Mouse (Mus musculus) kidney, postnatal 10 days (tissue): ENCODE measurements around the gene Cnpy1.

Experiments
- DNase-seq: peaks from one replicate; pipeline ENCODE4 v3.0.0; 2021; ENCODE audit warnings: mixed read lengths

The Cnpy1 gene

DNA sequence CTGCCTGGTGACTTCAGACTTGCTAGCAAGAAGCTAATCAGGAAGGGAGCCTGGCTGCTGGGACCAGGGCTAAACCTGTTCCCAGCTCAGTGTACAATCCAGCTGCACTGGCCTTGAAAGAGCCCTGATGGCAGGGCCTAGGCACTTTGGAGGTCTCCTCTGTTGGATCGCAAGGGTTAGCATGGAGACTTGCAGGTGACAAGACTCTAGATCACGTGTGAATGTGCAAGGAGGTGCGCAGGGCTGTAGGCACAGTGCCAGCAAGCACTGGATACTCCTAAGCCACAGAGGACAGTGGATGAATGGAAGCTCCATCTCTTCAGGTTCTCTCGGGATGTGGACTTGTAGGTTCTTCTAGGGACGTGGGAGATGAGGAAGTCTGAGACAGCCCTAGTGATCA lies 6.7 kb downstream of the Cnpy1 start:
- no peak for DNase-seq

DNA sequence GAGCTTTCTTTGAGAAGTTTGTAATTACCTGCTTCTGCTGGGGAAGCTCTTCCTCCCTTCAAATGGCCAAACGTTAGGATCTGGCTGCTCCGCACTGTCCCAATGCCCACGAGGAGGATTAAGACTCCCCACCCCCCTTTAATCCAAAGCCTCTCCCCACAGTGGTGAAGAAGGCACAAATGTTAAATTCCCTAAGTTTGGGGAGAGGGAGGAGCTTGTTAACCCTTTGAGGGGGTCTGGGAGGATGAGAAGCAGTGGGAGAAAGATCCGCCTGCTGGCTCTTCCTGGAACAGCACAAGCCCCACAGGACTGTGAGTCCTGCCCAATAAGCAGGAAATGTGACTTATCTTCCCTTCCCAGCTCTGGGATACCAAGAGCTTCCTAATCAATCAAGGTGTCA lies 7.5 kb downstream of the Cnpy1 start:
- no peak for DNase-seq

DNA sequence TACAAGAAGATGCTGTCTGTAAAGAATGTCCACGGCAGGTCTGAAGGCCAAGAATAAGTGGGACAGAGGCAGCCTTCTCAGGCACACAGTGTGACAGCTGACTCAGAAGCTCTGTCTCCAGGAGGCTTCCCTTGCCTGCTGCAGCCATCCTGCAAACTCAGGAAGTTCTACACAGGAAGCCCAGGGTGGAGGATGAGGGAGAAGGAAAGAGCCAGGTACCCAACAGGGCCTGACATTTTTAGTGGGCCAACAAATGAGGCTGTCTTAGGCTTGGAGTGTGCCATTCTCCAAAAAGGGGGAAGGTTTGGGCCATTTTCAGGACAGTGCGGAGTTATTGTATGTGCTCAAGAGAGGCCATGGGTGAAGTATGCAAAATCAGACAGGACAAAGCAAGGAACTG lies 7.9 kb downstream of the Cnpy1 start:
- DNase-seq = no peak

DNA sequence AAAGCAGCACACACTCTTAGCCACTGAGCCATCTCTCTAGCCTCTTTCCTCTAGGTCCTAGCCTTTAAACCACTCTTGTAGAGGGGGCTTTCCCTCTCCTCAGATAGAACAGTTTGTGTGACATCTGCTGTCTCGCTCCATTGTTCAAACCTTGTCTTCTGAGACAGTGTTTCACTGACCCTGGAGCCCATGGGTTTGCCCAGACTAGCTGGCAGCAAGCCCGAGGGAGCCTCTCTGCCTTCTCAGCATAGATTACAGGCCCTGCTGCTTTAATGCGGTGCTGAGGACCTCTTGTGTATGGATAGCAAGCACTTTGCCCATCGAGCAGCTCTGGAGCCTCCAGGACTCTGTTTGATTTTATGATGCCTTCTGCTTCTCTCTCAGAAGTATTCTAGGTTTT lies 8.6 kb downstream of the Cnpy1 start:
- DNase-seq = peak; percentile 34

DNA sequence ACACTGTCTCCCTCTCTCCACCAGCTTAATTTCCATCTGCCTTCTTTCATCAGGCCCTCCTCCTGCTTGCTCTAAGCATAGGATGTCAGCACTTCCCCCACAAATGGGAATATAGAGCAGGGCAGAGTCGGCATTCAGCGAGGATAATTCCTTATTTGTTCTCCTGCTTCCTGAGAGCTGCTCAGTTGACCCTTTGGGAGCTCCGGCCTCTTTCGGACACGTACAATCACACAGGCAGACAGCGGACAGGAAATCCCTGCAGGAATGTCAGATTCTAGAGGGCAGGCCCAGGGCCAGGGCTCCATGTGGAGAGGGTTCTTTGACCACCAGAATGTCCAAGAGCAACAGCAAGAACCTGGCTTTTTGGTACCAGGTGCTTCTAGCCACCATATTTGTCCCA lies 9.5 kb downstream of the Cnpy1 start:
- peak; percentile 35 for DNase-seq

DNA sequence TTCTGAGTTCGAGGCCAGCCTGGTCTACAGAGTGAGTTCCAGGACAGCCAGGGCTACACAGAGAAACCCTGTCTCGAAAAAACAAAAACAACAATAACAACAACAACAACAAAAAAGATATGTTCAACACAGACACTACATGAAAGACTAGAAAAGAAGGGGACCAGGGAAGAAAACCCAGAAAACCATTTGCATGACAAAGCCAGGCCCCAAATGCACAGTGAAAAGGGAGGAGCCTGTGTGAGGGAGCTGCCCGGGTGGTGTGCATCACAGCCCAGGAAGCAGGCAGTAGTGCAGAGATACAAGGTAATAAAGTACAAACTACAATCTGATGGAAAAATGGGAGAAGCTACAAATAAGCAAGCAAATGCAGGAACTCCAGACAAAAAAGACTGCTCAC lies 13.5 kb downstream of the Cnpy1 start:
- DNase-seq = no peak

DNA sequence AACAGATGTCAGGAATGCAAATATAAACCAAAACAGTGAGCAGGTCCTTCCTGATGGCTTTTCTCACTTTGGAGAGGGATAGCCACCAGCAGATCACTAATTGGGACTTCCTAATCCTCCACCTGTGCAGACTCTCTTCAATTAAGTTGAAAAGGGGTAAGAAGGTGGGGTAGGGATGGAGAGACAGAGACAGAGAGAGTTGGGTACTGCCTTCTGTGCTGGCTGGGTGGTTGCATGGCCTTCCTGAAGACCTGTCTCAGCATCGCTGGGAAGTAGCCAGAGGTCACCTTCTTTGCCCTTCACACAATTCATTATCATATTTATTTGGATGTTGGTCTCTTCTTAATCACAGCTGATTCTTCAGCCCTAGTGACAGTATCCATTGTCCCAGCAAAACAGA lies 26.0 kb downstream of the Cnpy1 start:
- DNase-seq = no peak

DNA sequence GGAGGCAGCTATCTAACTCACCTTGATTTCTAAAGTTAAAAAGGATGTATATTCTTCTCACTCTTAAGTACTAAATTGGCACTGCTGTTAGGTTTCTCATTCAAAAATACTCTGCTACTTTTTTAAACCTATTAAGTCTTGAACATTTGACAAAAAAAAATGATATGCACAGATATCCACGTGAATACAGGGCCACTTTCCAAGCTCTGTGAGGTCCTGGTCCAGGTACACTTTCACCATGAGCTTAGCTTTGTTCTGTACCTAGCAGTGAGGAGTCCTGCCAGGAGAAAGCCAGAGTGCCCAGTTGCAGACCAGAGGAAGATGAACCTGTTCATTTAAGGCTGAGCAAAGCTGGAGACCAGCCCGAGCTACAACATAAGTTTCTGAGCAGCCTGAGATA lies 32.2 kb downstream of the Cnpy1 start:
- no peak for DNase-seq

DNA sequence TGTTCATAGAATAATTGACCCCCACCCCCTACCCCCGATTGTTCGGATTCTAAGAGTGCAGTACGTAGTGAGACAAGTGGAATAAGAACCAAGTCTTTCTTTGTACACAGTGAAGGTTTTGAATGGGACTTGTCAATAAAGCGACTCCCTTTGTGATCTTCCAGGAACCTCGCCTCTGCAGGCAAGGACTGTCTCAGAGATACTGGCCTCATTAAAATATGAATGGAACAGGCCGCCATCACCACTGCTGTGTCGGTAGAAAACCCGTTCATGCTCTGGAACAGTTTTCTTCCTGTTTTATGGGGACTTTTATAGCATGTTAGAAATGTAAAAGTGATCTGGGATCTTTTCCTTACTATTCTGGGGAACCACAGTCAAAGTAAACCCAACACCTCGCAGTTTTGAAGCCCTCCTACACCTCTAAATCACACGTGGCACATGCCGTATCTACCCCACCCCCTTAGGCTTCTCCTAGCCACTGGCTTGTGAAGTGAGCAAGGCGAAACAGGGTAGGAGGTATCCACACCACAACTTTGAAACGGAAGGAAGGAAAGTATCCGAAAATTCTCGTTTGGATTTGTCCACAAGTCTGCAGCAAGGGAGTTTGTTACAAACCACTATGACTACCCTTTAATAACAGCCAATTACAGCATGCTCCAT lies 33.8 kb downstream of the Cnpy1 start:
- DNase-seq = no peak

DNA sequence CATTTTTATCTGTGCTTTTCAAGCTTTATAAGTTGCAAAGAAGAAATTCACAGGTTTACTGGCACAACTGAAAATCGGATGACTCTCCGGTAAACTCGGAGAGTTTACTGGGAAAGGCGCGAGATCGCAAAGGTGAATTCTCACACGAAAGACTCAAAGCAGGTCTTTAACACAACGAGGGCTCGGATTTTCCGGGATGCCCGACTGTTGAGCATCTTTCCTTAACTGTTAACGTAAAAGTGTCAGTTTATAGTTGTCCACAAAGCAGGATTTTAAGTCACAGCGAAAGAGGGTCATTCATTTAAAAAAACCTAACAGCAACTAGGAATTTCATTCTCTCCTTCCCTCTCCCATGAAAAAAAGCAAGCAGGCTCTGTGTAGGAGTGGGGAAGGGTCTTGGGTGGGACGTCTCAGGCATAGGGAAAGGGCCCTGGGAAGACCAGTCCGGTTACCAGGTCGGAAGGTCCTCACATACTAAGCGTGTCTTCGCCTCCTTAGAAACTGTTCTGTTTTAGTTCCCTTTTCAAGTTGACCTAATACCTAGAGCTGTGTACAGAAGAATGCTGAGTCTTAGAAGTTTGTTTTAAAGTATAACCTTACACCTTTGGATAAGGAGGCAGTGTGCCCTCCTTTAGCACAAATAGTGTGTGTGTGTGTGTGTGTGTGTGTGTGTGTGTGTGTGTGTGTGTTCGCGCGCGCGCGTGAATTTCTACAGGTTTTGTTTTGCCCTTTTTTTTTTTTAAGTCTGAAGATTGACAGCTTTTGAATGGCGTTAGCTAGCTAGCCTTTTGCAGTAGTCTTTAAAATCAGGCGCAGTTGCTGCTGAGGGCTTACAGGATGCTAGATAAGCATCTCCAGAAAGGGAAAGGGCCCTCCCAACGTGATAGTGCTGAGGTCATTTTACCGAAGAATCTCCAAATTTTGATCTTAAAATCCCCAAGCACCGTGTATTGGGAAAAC lies 34.7 kb downstream of the Cnpy1 start:
- DNase-seq = no peak

DNA sequence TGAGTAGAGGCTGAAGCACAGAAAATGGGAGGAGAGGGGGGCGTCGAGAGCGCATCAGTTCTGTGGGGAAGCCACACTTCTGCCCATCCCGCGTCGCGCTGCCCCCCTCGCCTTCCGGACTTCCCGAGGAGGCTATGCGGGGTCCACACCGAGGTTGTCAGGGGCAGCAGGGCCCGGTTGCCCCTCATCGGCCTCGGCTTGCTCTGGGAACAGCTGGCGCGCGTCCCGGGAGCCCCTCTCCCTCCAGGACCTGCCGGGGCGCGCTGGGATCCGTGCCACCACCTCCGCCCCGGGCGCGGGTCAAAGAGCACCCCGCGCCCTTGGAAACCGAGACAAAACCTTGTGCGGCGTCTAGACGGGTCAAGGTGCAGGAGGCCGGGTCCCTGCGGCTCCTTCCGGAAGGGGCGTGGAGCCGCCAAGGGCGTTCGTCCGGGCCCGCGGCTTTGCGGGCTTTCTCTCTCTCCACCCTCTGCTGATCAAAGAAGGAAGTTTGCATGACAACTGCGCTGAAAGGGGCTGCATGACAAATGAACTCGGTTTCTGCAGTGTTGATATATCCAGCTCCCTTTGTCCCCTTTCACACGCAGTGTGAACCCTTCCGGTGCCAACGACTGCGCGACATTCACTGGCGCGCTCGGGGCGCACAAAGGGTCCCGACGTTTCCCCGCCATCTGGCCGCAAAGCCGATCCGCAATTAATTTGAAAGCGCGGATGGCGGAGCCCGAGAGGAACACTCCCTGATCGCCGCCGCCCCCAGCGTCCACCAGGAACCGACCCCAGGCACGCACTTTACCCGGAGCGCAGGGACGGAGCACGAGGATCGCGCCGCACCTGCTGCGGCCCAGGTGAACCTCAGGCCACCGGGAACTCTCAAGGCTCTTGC lies 35.8 kb downstream of the Cnpy1 start:
- peak; percentile 12 for DNase-seq

DNA sequence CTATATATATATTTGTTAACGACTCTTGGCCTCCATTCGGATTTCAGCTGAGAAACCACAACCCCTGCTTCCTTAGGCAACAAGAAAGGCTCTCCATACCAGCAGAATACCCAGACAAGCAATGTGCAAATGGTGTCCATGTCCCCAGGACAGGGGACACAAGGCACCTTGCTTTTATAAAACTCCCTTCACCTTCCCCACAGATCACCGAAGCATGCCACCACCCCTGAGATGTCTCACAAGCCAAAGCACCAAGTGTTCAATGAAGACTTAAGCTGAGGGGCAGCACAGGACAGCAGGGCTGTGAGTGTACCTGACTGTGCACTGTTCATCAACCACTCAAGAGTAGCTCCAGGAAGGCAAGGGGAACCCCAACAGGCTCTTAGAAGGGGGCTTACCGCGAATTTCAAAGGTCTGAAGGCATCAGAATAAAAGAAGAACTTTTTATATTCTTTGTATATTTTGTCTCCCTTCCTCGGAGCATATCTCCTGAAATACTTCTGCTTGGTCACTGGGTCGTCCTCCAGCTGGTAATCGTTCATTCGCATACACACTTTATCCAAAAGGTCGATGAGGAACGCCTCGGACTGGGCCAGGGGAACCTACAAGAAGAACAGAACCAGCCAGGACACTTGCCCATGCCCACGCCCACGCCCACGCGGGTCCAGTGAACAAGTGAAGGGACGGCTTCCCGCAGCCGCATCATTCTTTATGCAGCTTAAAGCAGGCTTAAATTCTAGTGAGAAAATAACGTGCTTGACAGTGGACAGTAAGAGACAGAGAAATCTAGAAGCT lies 36.7 kb downstream of the Cnpy1 start:
- DNase-seq = no peak

DNA sequence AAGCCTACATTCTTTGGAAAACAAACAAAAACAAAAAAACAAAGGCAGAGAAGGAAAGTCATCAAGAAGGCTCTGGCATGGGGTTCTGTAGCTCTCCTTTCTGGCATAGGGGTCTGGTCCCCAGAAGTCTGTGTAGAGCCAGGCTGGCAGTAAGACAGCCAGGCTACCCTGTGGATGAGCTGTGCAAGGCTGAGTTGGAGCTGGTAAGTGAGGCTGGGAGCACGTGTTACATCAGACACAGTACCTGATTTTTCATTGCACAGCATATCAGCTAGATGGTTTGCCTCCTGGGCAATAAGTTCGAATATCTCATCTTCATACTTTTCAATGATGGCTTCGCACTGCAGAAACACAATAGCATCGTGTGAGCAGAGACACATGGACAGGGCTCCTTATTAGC lies 38.6 kb downstream of the Cnpy1 start:
- no peak for DNase-seq

DNA sequence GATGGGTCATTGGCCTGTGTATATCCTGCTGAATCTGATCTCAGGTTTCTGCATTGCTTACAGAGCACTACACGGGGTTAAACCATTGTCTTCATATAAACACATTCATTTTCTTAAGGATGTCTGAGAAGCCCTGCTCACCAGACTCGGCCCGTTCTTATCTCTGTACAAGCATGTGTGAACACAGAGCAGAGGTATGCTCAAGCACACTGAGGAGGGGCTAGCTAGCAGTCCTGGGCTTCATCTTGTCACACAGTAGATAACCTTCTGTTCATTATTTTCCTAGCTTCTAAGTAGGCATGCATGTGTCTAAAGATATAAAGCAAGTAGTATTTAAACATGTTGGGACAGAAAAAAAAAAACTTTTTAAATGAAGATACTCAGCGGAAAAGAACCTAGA lies 39.2 kb downstream of the Cnpy1 start:
- no peak for DNase-seq

DNA sequence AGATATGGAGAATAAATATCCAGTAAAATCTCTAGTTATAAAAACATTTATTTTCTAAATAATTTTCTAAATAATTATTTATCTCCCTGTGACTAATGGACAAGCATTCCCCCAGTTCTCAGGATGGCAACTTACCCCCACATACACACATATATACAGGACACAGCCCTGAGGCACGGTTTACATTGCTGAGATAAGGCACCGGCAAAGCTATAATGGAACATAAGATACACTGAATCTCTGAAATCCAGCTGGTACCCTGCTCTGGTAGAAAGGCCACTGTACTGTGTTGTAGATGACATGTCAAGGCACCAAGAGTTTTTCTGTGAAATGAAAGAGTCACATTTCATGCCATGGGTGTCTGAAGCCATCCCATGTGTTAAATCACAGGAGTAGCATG lies 40.9 kb downstream of the Cnpy1 start:
- DNase-seq = no peak

DNA sequence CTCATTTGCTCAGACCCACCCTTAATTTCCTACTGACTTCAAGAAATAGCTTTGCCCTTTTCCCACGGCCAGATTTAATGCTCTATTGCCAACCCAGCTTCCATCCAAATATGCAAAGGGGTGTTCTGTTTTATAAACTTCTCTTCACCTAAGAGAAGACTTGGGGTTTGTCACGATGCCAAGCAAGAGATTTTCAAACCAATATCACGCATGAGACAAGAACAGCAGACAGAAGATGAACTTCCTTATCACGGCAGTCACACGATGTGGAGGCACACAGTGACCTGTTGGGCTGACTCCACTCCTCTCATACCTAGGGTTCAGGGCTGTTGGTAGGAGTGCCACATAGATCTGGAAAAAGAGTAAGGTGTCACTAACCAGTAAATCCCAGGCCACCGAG lies 42.5 kb downstream of the Cnpy1 start:
- no peak for DNase-seq

DNA sequence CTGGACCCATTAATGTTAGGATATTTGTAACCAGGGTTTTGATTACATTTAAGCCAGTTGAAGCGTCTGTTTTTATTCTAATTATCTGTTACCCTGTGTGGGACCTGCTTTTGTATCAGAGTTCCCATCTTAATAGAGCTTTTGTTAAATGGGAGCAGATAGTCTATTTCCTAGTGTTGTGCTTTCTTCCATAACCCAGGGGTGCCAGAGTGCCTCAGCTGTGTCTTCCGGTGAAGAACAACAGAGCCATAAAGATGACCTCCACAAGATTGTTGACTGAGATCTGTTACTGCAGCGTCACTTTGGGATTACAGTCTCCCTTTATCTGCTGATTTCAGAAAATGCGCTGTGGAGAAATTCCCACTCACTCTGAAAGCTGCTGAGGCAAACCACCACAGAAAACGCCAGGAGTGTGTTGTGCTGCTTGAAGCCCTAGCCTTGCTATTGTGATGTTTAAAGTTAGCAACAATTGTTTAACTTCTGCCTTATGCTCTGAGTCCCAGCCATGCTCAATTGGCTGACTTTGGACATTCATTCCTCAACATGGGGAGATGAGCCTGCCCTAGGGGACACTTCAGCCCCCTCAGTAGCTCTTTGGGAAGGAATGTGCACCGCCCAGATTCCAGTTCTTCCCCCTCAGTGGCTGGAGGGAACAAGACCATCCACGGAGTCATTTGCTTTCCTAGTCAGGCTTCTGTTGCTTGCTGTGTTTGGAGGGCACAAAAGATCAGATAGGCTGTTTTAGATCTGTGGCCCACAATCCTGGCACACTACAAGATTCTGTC lies 46.3 kb downstream of the Cnpy1 start:
- no peak for DNase-seq

DNA sequence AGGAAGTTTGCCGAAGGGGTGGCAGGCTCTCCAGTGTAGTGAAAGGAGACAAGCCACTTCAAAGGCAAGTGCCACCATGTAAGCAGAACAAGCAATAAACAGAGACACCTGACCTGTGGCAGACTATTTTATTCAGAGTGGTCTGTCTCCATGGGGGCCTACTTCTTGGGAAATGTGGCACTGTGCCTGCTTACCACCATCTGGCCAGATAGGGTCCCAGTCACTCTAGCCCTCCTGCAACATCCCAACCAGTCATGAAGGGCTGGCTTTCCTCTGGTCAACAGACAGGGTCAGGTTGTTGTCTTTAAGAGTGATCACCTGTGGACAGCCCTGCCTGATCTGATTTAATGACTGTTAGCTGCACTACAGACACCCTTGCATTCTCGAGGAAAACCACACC lies 50.1 kb downstream of the Cnpy1 start:
- DNase-seq = no peak

DNA sequence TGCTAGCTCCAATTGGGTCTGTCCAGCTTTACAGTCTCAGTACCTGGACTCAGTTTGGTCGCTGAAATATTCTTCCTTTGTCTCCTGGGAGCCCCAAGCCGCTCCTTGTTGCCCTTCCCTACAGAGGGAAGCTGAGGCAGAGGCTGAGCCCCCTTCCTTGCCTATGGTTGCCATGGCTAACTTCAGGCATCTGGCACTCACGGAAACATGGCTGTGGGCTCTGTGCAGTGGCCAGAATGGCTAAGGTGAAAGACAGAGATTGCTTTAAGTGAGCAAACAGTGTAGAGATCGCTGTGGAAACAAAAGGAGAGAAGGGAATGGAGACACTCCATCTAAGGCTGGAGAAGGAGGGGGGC lies 53.5 kb downstream of the Cnpy1 start:
- DNase-seq = no peak

DNA sequence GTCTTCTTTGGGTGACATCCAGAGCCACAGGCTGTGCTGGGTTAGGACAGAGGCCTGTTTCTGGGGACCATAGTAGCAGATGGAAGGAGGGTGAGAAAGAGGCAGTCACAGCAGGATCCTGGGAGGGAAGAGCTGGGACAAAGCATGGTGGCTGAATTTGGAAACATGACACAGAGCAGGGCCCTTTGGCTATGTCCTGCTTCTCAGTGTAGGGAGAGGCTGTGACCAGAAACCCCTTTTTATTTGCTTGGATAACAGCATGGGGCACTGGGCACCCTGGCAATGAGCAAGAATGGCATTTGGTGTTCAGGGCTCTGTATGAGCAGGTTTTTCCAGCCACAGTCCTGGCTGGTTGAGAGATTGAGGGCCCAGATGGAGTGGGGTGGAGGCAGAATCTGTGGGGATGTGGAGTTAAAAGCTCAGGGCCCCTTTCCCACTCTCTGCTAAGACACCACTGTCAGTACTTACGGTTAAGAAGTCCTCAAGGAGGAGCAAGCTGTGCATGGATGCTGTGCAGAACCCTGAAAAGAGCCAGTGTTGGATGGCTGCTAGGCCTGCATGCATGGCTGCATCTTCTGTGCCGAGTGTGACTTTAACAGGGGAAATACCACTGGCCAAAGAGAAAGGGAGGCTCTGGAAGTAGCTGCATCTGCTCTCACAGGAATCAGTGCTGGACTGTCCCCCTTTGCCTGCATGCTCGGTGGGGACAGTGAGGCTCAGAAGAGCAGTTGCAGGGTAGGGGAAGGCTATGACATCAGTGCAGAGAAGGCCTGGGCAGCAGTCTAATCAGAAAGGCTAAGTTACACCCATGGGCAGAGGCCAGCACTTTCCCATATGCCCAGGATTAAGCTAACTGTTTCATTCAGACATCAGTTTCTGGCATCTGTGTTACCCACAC lies 54.2 kb downstream of the Cnpy1 start:
- no peak for DNase-seq
